Mouse (Mus musculus) WW6 (cell line): Measurements from ENCODE around the gene Anks3.

Experiments used
- DNase-seq: peaks from one replicate; pipeline ENCODE4 v3.0.0-alpha.2; 2013; ENCODE audit warnings: low read depth, low spot score

The Anks3 gene

DNA sequence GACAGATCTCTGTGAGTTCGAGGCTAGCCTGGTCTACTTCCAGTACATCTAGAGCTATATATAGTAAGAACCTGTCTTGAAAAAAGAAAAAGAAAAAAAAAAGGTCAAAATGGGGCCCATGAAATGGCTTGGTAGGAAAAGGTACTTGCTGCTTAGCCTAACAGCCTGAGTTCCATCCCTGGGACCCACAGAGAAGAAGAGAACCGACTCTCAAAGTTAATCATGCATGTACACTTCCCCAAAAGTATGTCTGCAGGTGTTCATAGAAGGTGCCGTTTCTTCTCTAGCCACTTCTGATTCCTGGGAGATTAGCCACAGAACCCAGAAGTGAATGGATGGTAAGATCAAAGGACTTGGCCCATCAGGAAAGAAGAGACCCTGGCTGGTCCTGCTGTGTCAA lies 4.4 kb upstream of the Anks3 start:
- no peak for DNase-seq

DNA sequence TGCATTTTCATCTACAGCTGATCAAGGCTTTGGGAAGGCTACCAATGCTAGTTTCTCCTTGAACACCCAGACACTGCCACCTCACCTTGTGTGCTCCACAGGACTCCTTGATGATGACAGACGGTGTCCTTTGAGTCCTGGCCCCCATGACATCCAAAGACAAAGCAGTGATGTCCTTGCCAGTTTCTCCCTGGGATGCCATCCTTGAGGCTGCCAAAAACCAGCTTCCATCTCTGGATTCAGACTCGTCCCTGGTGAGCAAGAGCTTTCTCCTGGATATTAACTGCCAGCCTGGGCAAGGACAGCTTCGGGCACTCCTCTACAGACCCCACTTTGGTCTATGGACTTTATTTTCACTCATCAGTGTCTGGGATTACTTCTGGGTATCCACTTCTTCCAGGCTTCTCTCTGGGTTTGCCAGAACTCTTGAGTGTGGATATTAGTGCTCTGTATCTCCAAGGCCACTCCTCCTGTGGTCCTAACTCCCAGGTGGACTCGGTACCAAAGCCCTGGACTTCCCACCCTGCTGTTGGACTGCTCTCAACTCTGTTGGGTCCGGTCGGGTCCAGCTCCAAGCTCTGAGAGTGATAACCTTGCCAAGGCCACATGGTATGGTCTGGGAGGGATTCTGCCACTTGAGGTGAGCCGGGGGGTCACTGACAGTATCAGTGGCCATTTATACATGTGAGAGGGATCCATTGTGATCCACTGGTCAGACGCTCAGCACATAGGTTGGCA lies 1.6 kb upstream of the Anks3 start:
- no peak for DNase-seq

DNA sequence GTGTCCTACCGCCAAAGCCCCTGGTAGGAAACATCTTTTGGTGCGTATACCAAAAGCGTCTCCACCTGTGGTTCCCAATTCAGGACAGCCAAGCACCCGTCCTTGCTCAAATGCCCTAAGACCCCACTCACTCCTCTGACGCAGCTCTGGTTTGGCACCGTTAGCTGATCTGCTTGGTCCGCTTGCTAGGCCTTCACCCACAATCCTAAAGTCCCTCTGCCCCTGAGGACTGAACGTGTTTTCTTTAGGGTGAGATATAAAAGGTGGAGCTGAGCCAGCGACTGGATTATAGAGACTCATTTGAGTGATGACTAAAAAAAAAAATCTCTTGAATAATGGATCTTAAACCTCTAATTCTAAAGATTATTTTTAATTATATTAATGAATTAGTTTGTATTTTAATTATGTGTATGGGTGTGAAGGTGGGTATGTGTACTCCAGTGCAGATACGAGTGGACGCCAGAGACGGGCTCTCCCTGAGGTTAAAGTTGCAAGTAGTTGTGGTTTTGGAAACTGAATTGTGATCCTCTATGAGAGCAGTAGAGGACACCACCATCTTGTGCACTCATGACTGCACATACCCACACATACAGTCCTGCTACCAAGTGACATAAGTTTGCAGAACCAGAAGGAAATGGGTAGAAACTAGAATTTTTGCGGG lies 856 bp upstream of the Anks3 start:
- peak; percentile 18 for DNase-seq

DNA sequence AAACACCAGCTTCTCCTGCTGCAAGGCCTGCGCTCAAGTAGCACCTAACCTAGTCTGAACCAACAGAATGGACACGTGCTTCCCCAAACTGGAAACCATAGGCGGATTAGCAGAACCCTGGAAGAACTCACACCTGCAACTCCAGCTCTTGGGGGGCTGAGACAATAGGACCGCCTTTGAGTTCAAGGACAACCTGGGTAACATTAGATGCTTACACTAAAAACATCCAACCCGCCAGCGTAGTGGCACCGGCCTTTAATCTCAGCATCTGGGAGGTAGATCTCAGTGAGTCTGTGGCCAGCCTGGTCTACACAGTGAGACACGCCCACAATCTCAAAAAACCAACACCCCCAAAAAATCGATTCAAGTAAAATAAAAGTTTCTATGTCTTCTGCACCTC lies 659 bp downstream of the Anks3 start:
- DNase-seq = no peak

DNA sequence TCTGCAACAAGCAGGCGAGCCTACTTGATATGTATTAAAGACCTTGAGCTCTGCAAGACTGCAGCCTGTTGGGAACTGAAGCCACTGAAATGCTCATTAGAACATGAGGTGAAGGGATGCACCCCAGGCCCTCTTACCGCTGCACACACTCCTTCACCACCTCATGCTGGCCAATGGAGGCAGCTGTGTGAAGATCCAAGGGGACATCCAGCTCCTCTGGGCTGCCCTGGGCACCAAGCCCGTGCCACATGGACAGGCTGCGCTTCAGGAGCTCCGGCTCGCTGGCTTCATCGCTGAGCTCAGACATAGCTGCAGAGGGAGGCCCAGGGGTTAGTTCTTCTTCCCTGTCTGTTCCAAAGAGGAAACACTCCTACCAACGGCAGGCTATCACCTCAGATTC lies 3.7 kb downstream of the Anks3 start:
- DNase-seq = no peak

DNA sequence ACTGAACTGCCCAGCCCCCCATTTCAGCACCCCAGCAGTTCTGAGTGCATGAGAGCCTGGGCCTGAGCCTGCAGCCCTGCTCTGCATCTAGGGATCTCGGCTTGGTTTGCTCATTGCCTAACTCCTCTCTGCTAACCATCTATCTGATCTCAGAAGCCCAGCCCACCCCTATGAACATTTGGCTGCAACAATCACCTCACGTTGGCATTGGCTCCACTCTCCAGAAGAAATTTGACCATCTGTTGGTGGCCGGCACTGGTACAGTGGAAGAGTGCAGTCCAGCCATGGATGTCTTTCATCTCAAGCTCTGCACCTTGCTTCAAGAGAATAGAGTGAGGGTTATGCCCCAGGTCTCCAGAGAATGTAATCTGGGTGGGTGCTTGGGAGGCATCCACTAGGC lies 6.6 kb downstream of the Anks3 start:
- DNase-seq = no peak

DNA sequence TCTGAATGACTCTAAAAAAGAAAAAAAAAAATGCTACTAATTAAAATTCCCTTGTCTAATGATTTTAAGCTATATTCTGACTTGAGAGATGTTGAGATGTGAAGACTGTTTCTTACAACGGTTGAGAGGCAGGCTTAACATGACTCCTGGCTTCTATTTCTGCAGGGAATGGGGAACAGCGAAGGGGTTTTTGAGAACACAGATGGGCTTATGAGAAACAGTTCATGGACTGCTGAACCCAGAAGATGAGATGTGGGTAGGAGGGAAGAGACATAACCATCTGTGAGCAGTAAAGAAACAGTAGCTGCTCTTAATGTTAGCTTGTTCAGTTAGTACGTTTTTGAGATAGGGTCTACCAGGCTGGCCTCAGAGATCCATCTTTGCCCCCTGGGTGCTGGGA lies 7.4 kb downstream of the Anks3 start:
- no peak for DNase-seq

DNA sequence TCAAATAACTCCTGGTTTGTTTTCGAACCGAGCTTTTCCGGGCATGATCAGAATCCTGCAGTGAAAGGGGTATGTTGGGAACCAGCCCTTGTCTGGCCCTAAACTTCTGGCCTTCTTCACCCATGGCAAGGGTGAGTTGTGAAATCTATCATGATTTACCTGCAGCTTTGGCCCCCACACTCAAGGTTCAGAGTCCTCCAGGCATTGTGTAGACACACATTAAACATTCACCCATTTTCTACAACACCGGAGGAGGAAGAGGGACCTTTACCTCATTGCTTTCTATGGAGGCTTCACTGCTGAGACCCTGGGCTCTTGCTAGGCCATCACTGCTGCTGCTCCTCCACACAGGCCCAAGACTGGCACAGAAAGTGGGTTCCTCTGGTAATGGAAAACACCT lies 16.6 kb downstream of the Anks3 start:
- no peak for DNase-seq

DNA sequence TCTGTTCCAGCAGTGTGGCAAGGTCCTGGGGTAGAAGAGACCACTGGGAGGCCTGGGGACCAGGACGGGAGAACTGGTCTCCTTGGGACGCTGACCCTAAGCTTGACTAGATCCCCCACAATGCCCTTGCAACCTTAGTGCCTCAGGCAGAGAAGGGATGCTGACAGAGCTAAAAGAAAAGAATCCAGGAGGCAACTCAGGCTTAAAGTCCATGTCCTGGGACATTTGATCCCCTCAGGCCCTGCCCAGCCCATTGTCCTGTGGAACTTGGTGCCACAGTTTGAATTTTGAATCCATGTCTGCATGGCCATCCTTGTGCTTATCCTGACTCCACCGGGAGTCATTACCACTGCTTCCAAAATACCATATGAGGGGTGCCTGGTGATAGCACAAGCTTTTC lies 17.9 kb downstream of the Anks3 start:
- no peak for DNase-seq

DNA sequence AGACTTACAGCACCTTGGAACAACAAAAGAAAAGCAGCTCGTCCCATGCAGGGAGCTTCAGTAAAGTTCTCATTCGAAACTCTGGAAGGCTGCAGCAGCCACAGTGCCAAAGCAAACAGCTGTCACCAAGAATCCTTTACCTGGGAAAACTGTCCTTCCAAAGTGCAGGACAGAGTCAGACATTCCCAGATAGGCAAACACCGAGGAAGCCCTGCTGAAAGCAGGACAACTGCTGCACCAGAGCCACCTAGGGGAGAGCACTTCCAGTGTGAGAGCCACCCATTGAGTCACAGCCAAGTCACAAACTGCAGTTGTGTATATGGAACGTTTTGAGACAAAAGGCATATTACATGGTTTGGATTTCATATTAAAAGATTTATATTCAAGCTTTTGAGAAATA lies 18.6 kb downstream of the Anks3 start:
- no peak for DNase-seq

DNA sequence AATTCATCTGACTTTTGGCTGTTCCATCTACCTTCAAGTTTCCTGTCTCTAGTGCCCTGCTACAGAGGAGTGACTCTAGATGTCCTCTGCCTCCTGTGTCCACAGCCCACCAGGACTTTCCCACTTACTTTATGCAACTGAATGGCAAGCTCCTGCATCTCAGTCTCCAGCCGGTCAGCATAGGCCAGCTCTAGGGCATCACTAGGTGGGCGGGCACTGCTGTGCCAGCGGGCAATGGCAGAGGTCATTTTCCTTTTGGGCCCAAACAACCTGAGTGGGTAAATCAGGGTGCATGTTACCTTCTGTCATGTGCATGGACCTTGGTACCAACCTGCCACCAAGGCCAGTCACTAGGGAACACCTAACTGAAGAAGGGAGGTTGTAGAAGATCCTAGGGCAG lies 20.6 kb downstream of the Anks3 start:
- no peak for DNase-seq

DNA sequence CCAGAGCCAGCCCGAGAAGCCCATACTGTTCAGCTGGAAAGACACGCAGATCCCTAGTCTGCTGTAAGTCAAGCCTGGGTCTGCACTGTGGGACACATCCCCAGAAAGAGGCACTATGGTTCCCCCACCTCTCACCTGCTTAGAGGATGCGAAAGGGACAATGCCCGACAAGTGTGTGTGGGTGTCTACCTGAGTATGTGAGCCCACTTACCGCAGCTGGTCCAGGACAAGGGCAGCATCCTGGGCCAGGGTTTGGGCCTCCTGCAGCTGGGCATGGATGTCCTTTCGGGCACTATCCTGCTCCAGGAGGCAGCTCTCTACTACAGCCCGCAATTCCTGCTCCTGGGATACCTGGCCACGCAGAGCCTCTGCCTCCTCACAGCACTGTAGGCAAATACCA lies 21.1 kb downstream of the Anks3 start:
- DNase-seq = no peak

DNA sequence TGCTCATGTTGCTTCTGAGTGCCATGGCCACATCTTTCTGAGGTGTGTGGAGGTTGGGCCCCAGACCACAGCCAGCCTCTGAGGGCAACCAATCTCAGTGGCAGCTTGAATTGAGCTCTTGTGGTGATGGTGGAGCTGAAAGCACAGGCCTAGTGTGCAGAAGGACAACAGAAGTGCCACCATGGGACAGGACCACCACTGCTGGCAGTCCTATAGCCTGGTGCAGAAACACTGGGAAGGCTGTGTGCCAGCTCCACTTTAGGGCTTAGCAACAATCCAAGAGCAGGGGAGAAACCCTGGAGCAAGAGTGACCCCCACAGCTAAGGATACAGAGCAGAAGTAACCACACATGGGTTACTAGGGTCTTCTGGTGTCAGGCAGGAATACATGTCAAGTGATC lies 23.0 kb downstream of the Anks3 start:
- no peak for DNase-seq

DNA sequence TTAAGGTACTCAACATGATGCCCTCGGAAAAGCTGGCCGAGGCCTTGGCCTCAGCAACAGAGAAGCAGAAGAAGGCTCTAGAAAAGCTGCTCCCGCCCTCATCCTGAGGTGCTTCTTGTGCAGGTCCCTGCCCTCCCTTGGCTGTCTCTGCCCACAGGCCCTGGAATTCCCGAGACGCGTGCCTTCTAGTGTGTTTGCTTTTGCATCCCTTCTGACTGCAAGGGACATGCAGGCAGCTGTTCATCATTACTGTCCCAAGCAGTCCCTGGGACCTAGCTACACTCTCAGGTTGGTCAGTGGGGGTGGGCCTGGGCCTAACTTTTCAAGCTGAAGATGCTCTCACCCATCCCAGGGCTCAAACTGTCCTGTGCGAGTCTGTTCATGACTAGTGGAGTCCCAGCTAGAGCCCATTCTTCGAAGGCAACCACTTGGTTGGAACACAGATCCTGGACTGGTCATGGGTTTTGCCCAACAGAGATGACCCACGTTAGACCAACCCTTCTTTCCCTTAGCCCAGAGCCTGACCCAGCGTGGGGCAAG lies 23.6 kb downstream of the Anks3 start:
- no peak for DNase-seq

DNA sequence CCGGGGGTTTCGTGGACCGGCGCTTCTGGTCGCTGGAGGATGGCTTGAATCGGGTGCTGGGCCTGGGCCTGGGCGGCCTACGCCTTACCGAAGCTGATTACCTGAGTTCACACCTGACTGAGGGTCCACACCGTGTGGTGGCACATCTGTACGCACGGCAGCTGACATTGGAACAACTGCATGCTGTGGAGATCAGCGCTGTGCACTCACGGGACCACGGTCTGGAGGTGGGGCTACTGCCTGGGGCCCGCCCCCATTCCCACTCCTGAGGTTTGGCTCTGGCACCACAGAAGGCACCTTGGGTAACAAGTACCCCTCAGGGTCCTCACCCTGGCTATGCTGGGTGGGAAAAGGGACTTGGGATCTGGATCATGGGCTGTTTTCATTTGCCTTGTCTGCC lies 24.6 kb downstream of the Anks3 start:
- no peak for DNase-seq

DNA sequence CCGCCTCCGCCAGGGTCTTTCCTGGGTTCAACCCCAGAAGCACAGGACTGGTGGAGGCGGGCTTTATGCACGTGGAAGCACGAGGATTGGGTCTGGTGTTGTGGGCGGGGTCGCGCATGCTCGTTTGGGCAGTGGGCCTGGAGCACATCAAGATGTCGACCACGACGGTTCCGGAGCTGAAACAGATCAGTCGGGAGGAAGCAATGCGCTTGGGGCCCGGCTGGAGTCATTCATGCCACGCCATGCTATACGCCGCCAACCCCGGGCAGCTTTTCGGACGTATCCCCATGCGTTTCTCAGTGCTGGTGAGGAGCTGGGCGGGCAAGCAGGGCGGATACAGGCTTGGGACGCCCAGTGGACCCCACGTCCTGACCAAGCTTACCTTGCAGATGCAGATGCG lies 25.0 kb downstream of the Anks3 start:
- peak; percentile 84 for DNase-seq

DNA sequence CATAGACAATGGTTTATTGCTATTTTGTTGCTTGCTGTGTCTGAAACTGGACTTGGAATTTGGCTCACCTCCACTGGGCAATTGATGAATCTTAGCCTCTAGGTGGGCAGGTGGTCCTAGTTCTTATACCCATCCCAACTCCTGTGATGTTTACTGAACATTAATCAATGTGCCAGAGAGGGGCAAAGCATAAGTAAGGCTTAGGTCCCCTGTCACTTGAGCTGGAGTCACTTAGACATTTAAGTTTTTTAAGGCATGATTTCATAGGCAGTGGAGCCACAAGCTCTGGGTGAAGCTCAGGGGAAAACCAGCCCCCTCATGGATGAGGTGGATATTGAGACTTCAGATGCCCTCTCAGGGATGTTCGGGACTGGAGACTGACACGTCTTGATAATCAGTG lies 25.5 kb downstream of the Anks3 start, which contains the start of gene Nudt16l1:
Gene Nudt16l1 (plus strand): TSS at position 301 of the 400 bp plus-strand sequence.
- no peak for DNase-seq

DNA sequence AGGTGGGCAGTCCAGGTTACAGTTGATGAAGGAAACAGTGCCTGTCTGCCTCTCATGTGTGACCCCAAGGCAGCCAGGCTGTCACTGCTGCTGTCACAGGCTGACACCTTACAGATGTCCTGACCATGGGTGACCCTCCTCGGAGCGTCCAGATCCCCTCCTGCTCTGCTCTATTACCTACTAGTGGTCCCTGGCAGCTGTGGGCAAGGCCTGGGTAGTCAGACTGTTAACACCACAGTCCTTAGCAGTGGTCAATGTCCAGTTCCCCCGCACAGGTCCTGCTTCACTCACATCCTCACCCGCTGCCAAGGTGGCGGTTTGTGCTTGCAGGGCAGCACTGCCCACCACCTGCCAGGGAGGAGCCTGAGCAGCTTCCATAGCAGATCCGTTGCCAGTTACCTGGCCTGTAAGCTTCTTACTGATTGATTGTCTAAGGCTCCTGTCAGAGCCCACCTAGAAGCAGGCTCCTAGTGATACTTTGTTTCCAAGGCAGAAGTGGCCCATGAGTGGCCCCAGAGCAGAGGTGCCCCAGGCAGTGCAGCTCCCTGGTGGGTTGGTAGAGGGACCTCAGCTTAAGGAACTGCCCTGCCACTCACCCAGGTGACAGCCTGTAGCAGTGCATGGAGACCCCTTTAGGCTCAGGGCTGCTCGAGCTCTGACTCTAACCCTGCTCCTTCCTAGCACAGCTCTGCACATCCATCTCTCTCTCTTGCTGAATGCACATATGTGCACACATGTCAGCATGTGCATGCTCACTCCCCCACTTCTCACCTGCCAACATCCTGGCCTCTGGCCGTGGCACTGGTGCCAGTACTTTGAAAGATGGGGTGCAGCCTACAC lies 26.4 kb downstream of the Anks3 start:
- DNase-seq = no peak

DNA sequence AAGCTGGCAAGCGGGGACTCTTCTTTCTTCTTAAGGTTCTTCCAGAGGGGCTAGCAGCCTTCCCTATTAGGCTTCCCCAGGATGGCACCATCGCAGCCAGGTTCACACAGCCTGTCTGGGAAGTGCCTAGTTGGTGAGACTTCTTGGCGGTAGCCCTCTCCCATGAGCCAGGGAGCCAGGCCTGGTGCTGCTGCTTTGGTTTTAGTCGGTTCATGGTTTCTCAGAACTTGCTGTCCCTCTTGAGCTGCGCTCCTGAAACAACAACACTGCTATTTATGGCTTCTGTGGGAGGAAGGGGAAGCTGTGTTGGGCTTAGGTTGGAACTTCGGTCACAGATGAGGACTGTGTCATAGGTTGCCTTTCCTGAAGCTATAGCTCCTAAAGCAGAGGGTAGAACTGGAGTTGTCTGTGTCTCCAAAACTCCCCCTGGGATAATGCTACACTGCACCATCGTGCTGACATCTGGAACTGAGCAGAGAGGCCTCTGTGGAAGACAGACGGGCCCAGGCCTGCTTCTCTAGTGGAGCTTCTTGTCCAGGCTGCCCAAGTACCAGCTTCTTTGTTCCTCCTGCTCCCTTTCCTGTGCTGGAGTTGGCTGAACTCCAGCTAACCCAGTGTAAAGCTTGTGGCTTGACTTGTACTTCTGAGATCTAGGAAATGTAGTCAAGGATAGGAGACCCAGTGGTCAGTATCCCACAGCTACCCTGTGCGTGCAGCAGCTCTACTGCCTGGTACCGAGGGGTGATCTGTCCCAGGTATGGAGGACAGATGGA lies 27.9 kb downstream of the Anks3 start:
- no peak for DNase-seq

DNA sequence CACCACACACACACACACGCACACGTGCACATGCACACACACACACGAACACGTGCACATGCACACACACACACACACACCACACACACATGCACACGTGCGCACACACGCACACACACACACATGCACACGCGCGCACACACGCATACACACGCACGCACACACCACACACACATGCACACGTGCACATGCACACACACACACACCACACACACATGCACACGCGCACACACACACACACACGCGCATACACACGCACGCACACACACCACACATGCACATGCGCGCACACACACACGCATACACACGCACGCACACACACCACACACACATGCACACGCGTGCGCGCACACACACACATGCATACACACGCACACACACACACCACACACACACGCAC lies 28.6 kb downstream of the Anks3 start:
- no peak for DNase-seq

DNA sequence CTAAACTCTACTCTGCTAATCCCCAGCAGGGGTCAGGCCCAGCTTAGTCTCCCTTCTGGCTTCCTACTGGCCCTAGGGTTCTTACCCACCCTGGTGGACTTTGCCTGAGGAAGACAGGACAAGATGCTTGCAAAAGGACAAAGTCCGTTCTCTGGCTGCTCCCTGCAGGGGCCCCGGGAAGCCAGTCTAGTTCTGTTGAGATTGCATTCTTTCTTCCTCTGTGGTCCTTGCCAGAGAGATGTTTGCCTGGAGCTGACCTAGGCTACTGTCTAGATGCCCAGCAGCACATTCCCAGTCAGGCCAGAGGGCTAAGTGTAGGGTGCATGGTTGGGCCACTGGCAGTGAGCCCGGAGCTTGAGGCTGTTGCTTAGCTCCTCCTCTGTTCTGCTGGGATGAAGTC lies 31.6 kb downstream of the Anks3 start:
- DNase-seq = no peak

DNA sequence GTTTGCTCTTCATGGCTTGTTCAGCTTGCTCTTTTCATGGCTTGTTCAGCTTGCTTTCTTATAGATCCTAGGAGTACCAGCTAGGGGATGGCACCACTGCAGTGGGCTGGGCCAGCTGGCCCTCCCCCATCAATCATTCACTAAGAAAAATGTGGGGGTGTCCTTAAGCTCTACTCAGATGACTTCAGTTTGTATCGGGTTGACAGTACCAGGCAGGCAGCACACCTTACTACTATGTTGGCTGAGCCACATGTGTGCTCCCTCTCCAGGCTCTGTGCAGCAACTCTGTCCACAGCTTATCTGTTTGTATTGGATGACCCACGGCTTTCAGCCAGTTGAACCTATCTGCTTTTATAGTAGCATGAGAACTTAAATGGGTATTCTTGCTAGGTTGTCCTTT lies 35.5 kb downstream of the Anks3 start:
- DNase-seq = no peak
